Mouse (Mus musculus) inflammation-experienced regulatory T-cells (primary cell): ENCODE measurements around the gene Krt36. TPM values are rescaled to one million over a fixed set of nuclear protein-coding genes. Genes with fewer than 3 reads are reported as not detected.

Source experiments
- polyA plus RNA-seq, 2 experiments: library from polyadenylated mRNA; unstranded; fragments of 100-300 nt; shearing (Covaris generic); gene quantifications; one replicate each; pipeline ENCODE4 v1.2.1; 2017

Gene Krt36
- polyA plus RNA-seq, result under 1 TPM; 0.34 to 0.44 TPM

DNA sequence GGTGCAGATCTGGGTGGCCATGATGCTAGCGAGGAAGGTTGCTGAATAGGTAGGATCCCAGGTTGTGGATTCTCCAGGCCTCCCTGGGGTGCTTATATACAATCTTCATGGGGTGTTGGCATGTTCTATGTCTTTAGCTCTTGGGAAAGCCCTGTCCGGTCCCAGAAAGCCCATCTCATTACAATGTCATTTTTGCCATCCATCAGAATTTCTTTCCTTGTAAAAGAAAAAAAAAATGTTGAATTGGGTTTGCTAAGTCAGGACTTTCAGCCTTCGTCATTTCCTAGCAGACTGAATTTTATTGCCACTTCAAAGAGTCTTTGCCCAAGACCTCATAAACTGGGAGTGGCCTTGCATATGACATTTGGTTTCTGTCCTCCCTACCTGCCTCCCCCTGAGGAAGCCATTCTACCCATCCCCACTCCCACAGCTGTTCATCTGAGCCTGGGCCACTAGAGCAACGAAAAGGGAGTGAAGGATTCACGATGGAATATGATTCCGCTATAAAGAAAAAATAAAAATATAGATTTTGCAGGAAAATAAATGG, at the start of gene Krt36:
TSS of gene Krt36 (minus strand) at position 51 of the 547 bp plus-strand sequence.

DNA sequence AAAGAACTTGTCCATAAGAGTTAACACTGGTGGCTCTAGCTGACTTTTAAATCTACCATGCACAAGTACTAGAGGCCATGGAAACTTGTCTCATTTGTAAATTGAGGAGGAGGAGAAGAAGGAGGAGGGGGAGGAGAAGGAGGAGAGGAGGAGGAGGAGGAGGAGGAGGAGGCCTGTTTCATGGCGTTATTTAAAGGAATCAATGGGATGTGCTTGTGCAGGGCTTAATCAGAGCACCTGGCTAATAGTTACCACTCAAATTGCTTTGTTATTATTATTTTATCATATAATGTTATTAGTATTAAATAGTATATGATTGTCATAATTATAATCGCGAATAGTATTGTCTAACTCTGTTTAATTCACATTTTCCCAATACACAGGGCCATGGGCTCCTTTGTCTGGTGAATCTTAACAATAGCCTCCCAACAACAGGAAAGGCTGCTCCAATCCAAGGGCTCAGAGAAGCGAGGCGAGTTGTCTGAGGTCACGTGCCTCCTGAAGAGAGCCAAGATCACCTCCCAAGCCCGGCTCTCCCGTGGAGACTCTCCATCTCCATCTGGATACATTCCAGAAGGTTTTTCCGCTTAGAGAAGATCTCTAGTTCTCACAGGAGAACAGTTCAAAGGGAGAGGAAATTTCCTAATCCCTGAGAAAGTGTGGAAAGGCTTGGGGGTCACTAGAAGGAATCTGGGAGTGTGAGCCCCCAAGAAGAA, 43.3 kb upstream of the Krt36 start, which contains the start of gene Krt19:
TSS of gene Krt19 (minus strand) at position 51 of the 716 bp plus-strand sequence.

DNA sequence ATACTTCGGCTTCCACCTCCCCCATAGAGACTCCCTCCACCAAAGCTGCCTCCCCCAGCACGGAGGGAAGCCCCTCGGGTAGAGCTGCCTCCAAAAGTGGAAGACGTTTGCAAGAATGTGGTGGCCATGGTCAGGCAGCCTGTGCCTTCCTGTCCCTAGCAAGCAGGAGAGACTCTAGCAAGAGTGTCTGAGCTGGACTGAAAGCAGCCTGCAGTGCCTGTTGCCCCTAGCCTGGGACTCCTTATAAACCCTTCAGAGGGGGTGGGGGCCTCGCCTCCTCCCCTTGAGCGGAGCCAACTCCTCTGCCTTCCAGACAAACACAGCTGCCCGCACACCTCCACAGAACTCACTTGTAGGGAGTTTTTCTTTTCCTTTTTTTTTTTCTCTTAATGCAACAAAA, 30.3 kb upstream of the Krt36 start, which contains the start of gene Krt15:
TSS of gene Krt15 (minus strand) at position 198 of the 400 bp plus-strand sequence.

DNA sequence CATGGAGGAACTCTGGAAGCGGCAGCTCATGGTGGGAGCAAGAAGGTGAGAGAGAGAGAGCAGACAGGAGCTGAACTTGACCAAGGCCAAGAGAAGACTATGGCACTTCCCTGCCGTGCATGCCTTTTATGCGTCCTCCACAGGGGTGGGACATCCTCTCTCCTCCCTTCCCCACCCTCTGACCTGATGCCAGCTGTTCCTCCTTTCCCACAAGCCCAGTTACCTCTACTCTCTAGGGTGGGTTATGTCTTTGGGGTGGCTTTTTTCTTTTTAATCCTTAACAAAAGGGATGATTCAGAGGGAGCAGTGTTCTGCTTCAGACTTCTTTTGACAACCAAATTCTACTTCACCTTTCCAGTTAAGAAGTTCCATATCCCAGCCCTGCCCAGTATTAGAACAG, 16.0 kb upstream of the Krt36 start, which contains the start of gene Krt13:
TSS of gene Krt13 (minus strand) at position 101 of the 400 bp plus-strand sequence.

DNA sequence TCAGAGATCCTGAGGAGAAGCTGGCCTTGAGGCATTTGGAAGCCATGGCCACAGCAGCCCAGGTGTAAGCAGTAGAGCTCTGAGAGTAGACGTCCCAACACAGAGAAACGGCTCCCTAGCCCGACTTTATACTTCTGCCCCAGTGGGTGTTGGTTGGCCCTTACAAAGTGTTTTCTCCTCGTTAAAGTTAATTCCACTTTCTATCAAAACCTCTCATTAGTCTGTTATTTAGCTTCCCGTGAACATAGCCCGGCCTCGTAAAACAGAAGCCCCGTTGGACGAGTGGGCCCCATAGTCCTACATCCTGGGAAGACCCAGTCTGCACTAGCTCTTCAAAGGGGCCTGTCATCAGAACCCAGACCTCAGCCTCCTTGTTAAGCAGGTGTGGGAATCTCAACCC, 9.3 kb downstream of the Krt36 start, which contains the start of gene Krt35:
TSS of gene Krt35 (minus strand) at position 101 of the 400 bp plus-strand sequence.

DNA sequence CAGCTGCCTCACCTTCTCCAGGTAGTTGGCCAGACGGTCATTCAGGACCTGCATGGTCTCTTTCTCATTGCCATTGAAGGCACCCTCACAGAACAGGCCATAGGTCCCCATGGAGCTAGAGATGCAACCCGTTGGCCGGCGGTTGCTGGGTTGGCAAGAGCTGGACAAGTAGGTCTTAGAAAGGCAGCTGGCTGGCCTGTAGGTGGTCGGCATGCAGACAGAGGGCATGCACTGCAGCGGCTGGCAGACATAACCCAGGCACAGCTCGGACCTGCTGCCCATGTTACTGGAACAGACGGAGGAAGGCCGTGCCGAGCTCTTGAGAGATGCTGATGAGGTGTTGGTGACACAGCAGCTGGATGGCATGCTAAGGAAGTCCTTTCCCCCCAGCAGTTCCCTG, 17.6 kb downstream of the Krt36 start, which contains the start of gene Krt32:
TSS of gene Krt32 (minus strand) at position 366 of the 400 bp plus-strand sequence.

Other genes with a start within 250 kb of the Krt36 start
- gene Gm11568, start 247.7 kb downstream of the Krt36 start, polyA plus RNA-seq, result not detected
- not detected for gene Gm11559, start 241.2 kb downstream of the Krt36 start, polyA plus RNA-seq
- not detected for gene Krtap9-1, start 232.2 kb downstream of the Krt36 start, polyA plus RNA-seq
- gene Gm11567, start 226.4 kb downstream of the Krt36 start, polyA plus RNA-seq, result not detected
- not detected for gene Krtap31-1, start 197.7 kb downstream of the Krt36 start, polyA plus RNA-seq
- gene Gm11565, start 190.9 kb downstream of the Krt36 start, polyA plus RNA-seq, result not detected
- not detected for gene Krtap31-2, start 169.3 kb downstream of the Krt36 start, polyA plus RNA-seq
- gene Krtap9-5, start 157.2 kb downstream of the Krt36 start, polyA plus RNA-seq, result not detected
- gene Krtap29-1, start 126.6 kb downstream of the Krt36 start, polyA plus RNA-seq, result not detected
- gene Krtap16-1, start 119.0 kb downstream of the Krt36 start, polyA plus RNA-seq, result not detected
- not detected for gene Krtap17-1, start 111.6 kb downstream of the Krt36 start, polyA plus RNA-seq
- not detected for gene Krt33a, start 89.4 kb downstream of the Krt36 start, polyA plus RNA-seq
- not detected for gene Krt33b, start 75.8 kb downstream of the Krt36 start, polyA plus RNA-seq
- gene Krt34, start 64.1 kb downstream of the Krt36 start, polyA plus RNA-seq, result under 1 TPM in 1 of 2 experiments, not detected in 1; 0.92 TPM
- gene Krt31, start 55.1 kb downstream of the Krt36 start, polyA plus RNA-seq, result under 1 TPM; 0.19 to 0.24 TPM
- gene Krt32, start 17.4 kb downstream of the Krt36 start, polyA plus RNA-seq, result not detected
- under 1 TPM in 1 of 2 experiments, not detected in 1; 0.27 TPM for gene Krt35, start 9.4 kb downstream of the Krt36 start, polyA plus RNA-seq
- gene Krt13, start 15.9 kb upstream of the Krt36 start, polyA plus RNA-seq, result under 1 TPM in 1 of 2 experiments, not detected in 1; 0.22 TPM
- under 1 TPM in 1 of 2 experiments, not detected in 1; 0.71 TPM for gene Krt15, start 30.3 kb upstream of the Krt36 start, polyA plus RNA-seq
- gene Krt19, start 43.0 kb upstream of the Krt36 start, polyA plus RNA-seq, result under 1 TPM; 0.33 to 0.70 TPM
- under 1 TPM in 1 of 2 experiments, not detected in 1; 0.21 TPM for gene Krt9, start 87.6 kb upstream of the Krt36 start, polyA plus RNA-seq
- gene Krt14, start 101.9 kb upstream of the Krt36 start, polyA plus RNA-seq, result not detected
- gene Krt16, start 143.3 kb upstream of the Krt36 start, polyA plus RNA-seq, result 1 to 10 TPM in 1 of 2 experiments, not detected in 1; 1.3 TPM
- 1 to 10 TPM; 1.3 to 2.5 TPM for gene Krt17, start 155.4 kb upstream of the Krt36 start, polyA plus RNA-seq
- gene Krt42, start 164.2 kb upstream of the Krt36 start, polyA plus RNA-seq, result not detected
- 1,000 to 10,000 TPM; 2,499 to 2,744 TPM for gene Eif1, start 214.3 kb upstream of the Krt36 start, polyA plus RNA-seq
- gene Gast, start 228.8 kb upstream of the Krt36 start, polyA plus RNA-seq, result not detected